Mouse (Mus musculus): ENCODE measurements around the gene Rap2b. TPM values are rescaled to one million over a fixed set of nuclear protein-coding genes. Genes with fewer than 3 reads are reported as not detected.
A peak's percentile ranks its signal among the peaks of the same experiment; 100 is the strongest.

Gene Rap2b
- polyA plus RNA-seq, 1 experiment: 1.6 TPM

GRCm38 (mm10) chr3:61345636-61346035, 15.8 kb upstream of the Rap2b start:
- Histone ChIP-seq H3K27me3 (ENCODE audit: control insufficient read depth, insufficient read depth, low read length) (no peaks in the 10 kb centered on the region), H3K27ac (ENCODE audit: control insufficient read depth, insufficient read depth, low read depth, low read length) (no peak overlapping the region), H3K36me3 (ENCODE audit: control insufficient read depth, insufficient read depth, low read length) (no peaks in the 10 kb centered on the region), H3K4me3 (ENCODE audit: control insufficient read depth, low read depth, low read length) (no peak overlapping the region), H3K4me1 (ENCODE audit: control insufficient read depth, insufficient read depth, low read length) (no peaks in the 10 kb centered on the region)
- TF ChIP-seq POLR2A (IDR thresholded peaks at IDR 0.05; ENCODE audit: control insufficient read depth, low read depth, low read length): no peak
- TF ChIP-seq CTCF (IDR thresholded peaks at IDR 0.05; ENCODE audit: control insufficient read depth, insufficient read depth, insufficient replicate concordance, low read depth, low read length): no peak

- Histone ChIP-seq H3K4me1 (ENCODE audit: control insufficient read depth, insufficient read depth, low read length) (no peaks in the 10 kb centered on the region), H3K27me3 (ENCODE audit: control insufficient read depth, insufficient read depth, low read length) (no peaks in the 10 kb centered on the region), H3K36me3 (ENCODE audit: control insufficient read depth, insufficient read depth, low read length) (no peaks in the 10 kb centered on the region), H3K4me3 (ENCODE audit: control insufficient read depth, low read depth, low read length) (no peak overlapping the region), H3K27ac (ENCODE audit: control insufficient read depth, insufficient read depth, low read depth, low read length) (no peak overlapping the region)
- no peak for TF ChIP-seq POLR2A (IDR thresholded peaks at IDR 0.05; ENCODE audit: control insufficient read depth, low read depth, low read length)
- no peak for TF ChIP-seq CTCF (IDR thresholded peaks at IDR 0.05; ENCODE audit: control insufficient read depth, insufficient read depth, insufficient replicate concordance, low read depth, low read length)
These were observed 13.3 kb upstream of the Rap2b start for GRCm38 (mm10) chr3:61348036-61348614.

- no peak overlapping the region for H3K4me3 ChIP-seq (ENCODE audit: control insufficient read depth, low read depth, low read length)
- H3K4me1 ChIP-seq (ENCODE audit: control insufficient read depth, insufficient read depth, low read length): no peaks in the 10 kb centered on the region
- no peaks in the 10 kb centered on the region for H3K36me3 ChIP-seq (ENCODE audit: control insufficient read depth, insufficient read depth, low read length)
- no peaks in the 10 kb centered on the region for H3K27me3 ChIP-seq (ENCODE audit: control insufficient read depth, insufficient read depth, low read length)
- TF ChIP-seq POLR2A (IDR thresholded peaks at IDR 0.05; ENCODE audit: control insufficient read depth, low read depth, low read length) (no peak), CTCF (IDR thresholded peaks at IDR 0.05; ENCODE audit: control insufficient read depth, insufficient read depth, insufficient replicate concordance, low read depth, low read length) (no peak)
- H3K27ac ChIP-seq (ENCODE audit: control insufficient read depth, insufficient read depth, low read depth, low read length): no peak overlapping the region
These were observed 12.0 kb upstream of the Rap2b start for GRCm38 (mm10) chr3:61349433-61349832.

GRCm38 (mm10) chr3:61355464-61355863, 6.0 kb upstream of the Rap2b start:
- Histone ChIP-seq H3K4me3 (ENCODE audit: control insufficient read depth, low read depth, low read length) (no peak overlapping the region), H3K27ac (ENCODE audit: control insufficient read depth, insufficient read depth, low read depth, low read length) (no peak overlapping the region), H3K27me3 (ENCODE audit: control insufficient read depth, insufficient read depth, low read length) (no peaks in the 10 kb centered on the region), H3K4me1 (ENCODE audit: control insufficient read depth, insufficient read depth, low read length) (no peaks in the 10 kb centered on the region), H3K36me3 (ENCODE audit: control insufficient read depth, insufficient read depth, low read length) (no peaks in the 10 kb centered on the region)
- TF ChIP-seq POLR2A (IDR thresholded peaks at IDR 0.05; ENCODE audit: control insufficient read depth, low read depth, low read length): no peak
- TF ChIP-seq CTCF (IDR thresholded peaks at IDR 0.05; ENCODE audit: control insufficient read depth, insufficient read depth, insufficient replicate concordance, low read depth, low read length): no peak

GRCm38 (mm10) chr3:61358107-61358506, 3.3 kb upstream of the Rap2b start:
- Histone ChIP-seq H3K4me1 (ENCODE audit: control insufficient read depth, insufficient read depth, low read length) (peaks cover 3% of the 10 kb centered on the region), H3K27ac (ENCODE audit: control insufficient read depth, insufficient read depth, low read depth, low read length) (no peak overlapping the region), H3K27me3 (ENCODE audit: control insufficient read depth, insufficient read depth, low read length) (no peaks in the 10 kb centered on the region), H3K4me3 (ENCODE audit: control insufficient read depth, low read depth, low read length) (no peak overlapping the region), H3K36me3 (ENCODE audit: control insufficient read depth, insufficient read depth, low read length) (no peaks in the 10 kb centered on the region)
- TF ChIP-seq CTCF (IDR thresholded peaks at IDR 0.05; ENCODE audit: control insufficient read depth, insufficient read depth, insufficient replicate concordance, low read depth, low read length) (no peak), POLR2A (IDR thresholded peaks at IDR 0.05; ENCODE audit: control insufficient read depth, low read depth, low read length) (no peak)

- H3K27ac ChIP-seq (ENCODE audit: control insufficient read depth, insufficient read depth, low read depth, low read length): no peak overlapping the region
- H3K4me1 ChIP-seq (ENCODE audit: control insufficient read depth, insufficient read depth, low read length): peaks cover 8% of the 10 kb centered on the region
- no peak for TF ChIP-seq CTCF (IDR thresholded peaks at IDR 0.05; ENCODE audit: control insufficient read depth, insufficient read depth, insufficient replicate concordance, low read depth, low read length)
- TF ChIP-seq POLR2A (IDR thresholded peaks at IDR 0.05; ENCODE audit: control insufficient read depth, low read depth, low read length): no peak
- H3K27me3 ChIP-seq (ENCODE audit: control insufficient read depth, insufficient read depth, low read length): no peaks in the 10 kb centered on the region; the same call in 1 of the 2 replicates
- H3K4me3 ChIP-seq (ENCODE audit: control insufficient read depth, low read depth, low read length): no peak overlapping the region
- H3K36me3 ChIP-seq (ENCODE audit: control insufficient read depth, insufficient read depth, low read length): no peaks in the 10 kb centered on the region
These were observed 2.6 kb upstream of the Rap2b start for GRCm38 (mm10) chr3:61358756-61359293.

- H3K4me3 ChIP-seq (ENCODE audit: control insufficient read depth, low read depth, low read length): peak overlapping the region; percentile 79
- peaks cover 18% of the 10 kb centered on the region for H3K4me1 ChIP-seq (ENCODE audit: control insufficient read depth, insufficient read depth, low read length)
- TF ChIP-seq POLR2A (IDR thresholded peaks at IDR 0.05; ENCODE audit: control insufficient read depth, low read depth, low read length) (no peak), CTCF (IDR thresholded peaks at IDR 0.05; ENCODE audit: control insufficient read depth, insufficient read depth, insufficient replicate concordance, low read depth, low read length) (no peak)
- H3K27ac ChIP-seq (ENCODE audit: control insufficient read depth, insufficient read depth, low read depth, low read length): peak overlapping the region; percentile 78
- no peaks in the 10 kb centered on the region; the same call in 1 of the 2 replicates for H3K27me3 ChIP-seq (ENCODE audit: control insufficient read depth, insufficient read depth, low read length)
- no peaks in the 10 kb centered on the region for H3K36me3 ChIP-seq (ENCODE audit: control insufficient read depth, insufficient read depth, low read length)
These were observed 1.4 kb downstream of the Rap2b start for GRCm38 (mm10) chr3:61362821-61363160.

Data from testis, adult 2 months (tissue).